Mouse (Mus musculus) testis, adult 2 months (tissue): ENCODE measurements at regions not wholly inside any gene's neighbourhood (a gene's known extent, or its start where the extent isn't known, plus 50 kb on each side); places are given as distances from the start of the nearest gene placed in this dataset.

Experiments used
- CTCF ChIP-seq: fragments of 200-500 bp; IDR thresholded peaks from 2 replicates; pipeline ENCODE4 v1.5.1; 2012; ENCODE audit warnings: low read depth, mild to moderate bottlenecking, inconsistent platforms, low read length, moderate library complexity; ENCODE audit not compliant: control insufficient read depth, insufficient read depth, insufficient replicate concordance
- POLR2A ChIP-seq: fragments of 200-500 bp; IDR thresholded peaks from 2 replicates; pipeline ENCODE4 v1.6.1; 2012; ENCODE audit warnings: low read depth, mild to moderate bottlenecking, inconsistent platforms, low read length, moderate library complexity; ENCODE audit not compliant: control insufficient read depth

DNA sequence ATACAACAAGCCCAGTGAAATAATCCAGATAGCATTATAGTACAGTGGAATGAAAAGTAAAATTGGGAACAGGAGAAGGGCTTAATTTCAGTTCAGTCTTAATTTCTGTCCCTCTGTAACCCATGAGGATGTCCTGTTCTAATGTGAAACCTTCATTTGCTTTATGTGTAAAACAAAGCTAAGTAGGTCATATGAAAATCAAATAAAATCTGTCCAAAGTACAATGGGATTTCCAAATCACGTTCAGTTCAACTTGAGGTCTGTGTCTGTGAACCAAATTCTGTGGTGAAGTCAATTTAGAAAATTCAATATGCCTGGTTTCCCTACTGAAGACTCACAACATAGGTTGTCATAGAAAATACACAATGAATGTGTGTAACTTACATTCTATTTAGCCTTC is 74.4 kb upstream of the Dab2 start:
- TF ChIP-seq POLR2A (no peak), CTCF (no peak)
